23 mouse cellular contexts compared by ENCODE assay signal in genomic region chr9:58648406-58649264, GRCm38 (mm10).
A peak's percentile ranks its signal among the peaks of the same experiment; 100 is the strongest.
DNase-seq lines count a peak whose midpoint lies in the region; ATAC-seq and TF ChIP-seq lines count a peak whose summit lies in the region.
"Had no signal": no experiment of that assay in that cellular context is flagged by ENCODE, and none has a peak within 500 bp of the region (broad histone marks: within the 10 kb centered on the region; RNA-seq: fewer than 3 reads in every experiment).

No protein-coding gene starts in this region.

- peaks cover 11% of the 10 kb centered on the region for H3K36me3 ChIP-seq in liver, embryonic 11.5 days (ENCODE audit: control insufficient read depth, insufficient read depth, low read length)

- peaks cover 18% of the 10 kb centered on the region for H3K4me1 ChIP-seq in liver, embryonic 11.5 days (replicated peaks; ENCODE audit: control insufficient read depth, insufficient read depth, low read length)
- H3K4me1 ChIP-seq in lung, adult 2 months (ENCODE audit: control insufficient read depth, insufficient read depth, low read length): peaks cover 2% of the 10 kb centered on the region; the same call in 1 of the 2 replicates
- H3K4me1 ChIP-seq: embryonic facial prominence, embryonic 15.5 days; hindbrain, embryonic 12.5 days had no signal

- intact Hi-C loops in gastrocnemius, adult 2 months (cut with DNase I): no loop called here

- no peak for TF ChIP-seq POLR2A in lung, adult 2 months (IDR thresholded peaks at IDR 0.05; ENCODE audit: borderline replicate concordance, extremely low read depth, low read depth, low read length)

- H3K4me2 ChIP-seq in liver, embryonic 11.5 days: peak overlapping the region; percentile 12; the same call in 1 of the 2 replicates
- H3K4me2 ChIP-seq: embryonic facial prominence, embryonic 15.5 days; hindbrain, embryonic 12.5 days; lung, embryonic 14.5 days; midbrain, embryonic 11.5 days had no signal

- ATAC-seq in liver, embryonic 11.5 days (replicated peaks; ENCODE audit: low FRiP score): peak; percentile 95
- peak; percentile 71 for ATAC-seq in megakaryocyte progenitor cell, adult 5-6 weeks (replicated peaks; ENCODE audit: poor library complexity)
- ATAC-seq in granulocyte monocyte progenitor cell, adult 5-6 weeks (replicated peaks; ENCODE audit: poor library complexity, severe bottlenecking): no peak
- ATAC-seq: inflammation-experienced regulatory T-cells, adult 6 months had no signal

- 80% methylated on average over 6 of the region's 6 CpGs for WGBS in liver, embryonic 11.5 days
- WGBS in lung, adult 2 months: 84% methylated on average over 6 of the region's 6 CpGs

- no peak overlapping the region for H3K9ac ChIP-seq in liver, embryonic 11.5 days (ENCODE audit: low read depth, low read length)
- H3K9ac ChIP-seq: embryonic facial prominence, embryonic 15.5 days; hindbrain, embryonic 12.5 days; lung, embryonic 14.5 days had no signal

- peak overlapping the region; percentile 36; the same call in 1 of the 2 replicates for H3K27ac ChIP-seq in gastrocnemius, adult 2 months
- H3K27ac ChIP-seq in liver, embryonic 11.5 days (ENCODE audit: low read depth, low read length): peak overlapping the region; percentile 66
- H3K27ac ChIP-seq: embryonic facial prominence, embryonic 15.5 days; forebrain, embryonic 10.5 days; heart, embryonic 10.5 days; hindbrain, embryonic 12.5 days had no signal

- TF ChIP-seq CTCF in gastrocnemius, adult 2 months (IDR thresholded peaks at IDR 0.05): no peak
- no peak for TF ChIP-seq CTCF in lung, adult 2 months (IDR thresholded peaks at IDR 0.05; ENCODE audit: insufficient read depth, low read length)

- no peak for DNase-seq in gastrocnemius, adult 2 months
- DNase-seq in gastrocnemius, adult 8-10 months (ENCODE audit: low spot score in 2 of 2): no peak
- DNase-seq in R1 (ENCODE audit: low read depth, low spot score): peak; percentile 71
- no peak for DNase-seq in liver, embryonic 11.5 days (ENCODE audit: low spot score)
- DNase-seq in lung, adult 2 months: no peak
- DNase-seq in right cerebral cortex, postnatal 10 days (ENCODE audit: low spot score in 2 of 2): no peak
- DNase-seq: adrenal gland, postnatal 36 days; gastrocnemius, postnatal 14 days; heart, postnatal 10 days; kidney, adult 2 months; kidney, postnatal 10 days; layer of hippocampus, postnatal 36 days; lung, embryonic 14.5 days; lung, postnatal 4 days; thymus, postnatal 36 days had no signal

- H3K9me3 ChIP-seq in liver, embryonic 11.5 days (ENCODE audit: control insufficient read depth, low read length): no peaks in the 10 kb centered on the region
- H3K9me3 ChIP-seq: embryonic facial prominence, embryonic 15.5 days; forebrain, embryonic 10.5 days; heart, embryonic 10.5 days; hindbrain, embryonic 12.5 days had no signal

- H3K27me3 ChIP-seq in liver, embryonic 11.5 days (replicated peaks; ENCODE audit: control insufficient read depth, insufficient read depth, low read length): no peaks in the 10 kb centered on the region
- H3K27me3 ChIP-seq: embryonic facial prominence, embryonic 15.5 days; hindbrain, embryonic 12.5 days had no signal

- H3K4me3 ChIP-seq in gastrocnemius, adult 2 months: no peak overlapping the region
- no peak overlapping the region for H3K4me3 ChIP-seq in liver, embryonic 11.5 days (ENCODE audit: low read depth, low read length)
- no peak overlapping the region for H3K4me3 ChIP-seq in lung, adult 2 months (replicated peaks; ENCODE audit: extremely low read depth, low read depth, low read length)
- H3K4me3 ChIP-seq: embryonic facial prominence, embryonic 15.5 days; forebrain, embryonic 10.5 days; heart, embryonic 10.5 days; hindbrain, embryonic 12.5 days had no signal
